Mouse (Mus musculus): ENCODE results near the gene Sh3yl1.
A peak's percentile ranks its signal among the peaks of the same experiment; 100 is the strongest.

The Sh3yl1 gene

DNA sequence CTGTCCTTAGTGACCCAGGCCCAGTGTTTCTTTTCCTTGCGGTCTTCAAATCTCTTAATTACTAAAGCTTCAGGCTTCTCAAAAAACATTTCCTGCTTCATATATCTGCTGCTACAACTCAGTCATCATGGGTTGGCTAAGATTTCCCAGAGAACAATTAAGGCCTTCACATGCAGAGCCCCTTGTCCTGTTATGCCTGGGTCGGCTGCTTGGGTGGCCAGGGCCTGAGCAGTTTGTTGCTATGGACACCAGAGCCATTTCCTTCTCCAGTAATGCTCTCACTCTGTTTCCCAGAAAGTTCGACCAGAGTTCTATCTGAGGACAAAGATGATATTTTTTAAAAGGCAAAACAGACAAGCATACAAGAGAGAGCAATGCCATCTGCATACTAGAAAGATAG is 32.7 kb downstream of the Sh3yl1 start:
- DNase-seq (ENCODE audit: low spot score) = peak; percentile 3

DNA sequence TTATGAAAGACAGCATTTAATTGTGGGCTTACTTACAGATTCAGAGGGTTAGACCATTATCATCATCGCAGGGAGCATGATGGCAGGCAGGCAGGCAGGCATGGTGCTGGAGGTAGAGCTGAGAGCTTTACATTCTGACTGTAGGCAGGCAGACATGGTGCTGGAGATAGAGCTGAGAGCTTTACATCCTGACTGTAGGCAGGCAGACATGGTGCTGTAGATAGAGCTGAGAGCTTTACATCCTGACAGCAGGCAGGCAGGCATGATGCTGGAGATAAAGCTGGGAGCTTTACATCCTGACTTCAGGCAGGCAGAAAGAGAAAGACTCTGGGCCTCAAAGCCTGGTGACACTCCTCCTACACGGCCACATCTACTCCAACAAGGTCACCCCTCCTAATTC is 59.2 kb downstream of the Sh3yl1 start:
- DNase-seq (ENCODE audit: low spot score) = no peak

DNA sequence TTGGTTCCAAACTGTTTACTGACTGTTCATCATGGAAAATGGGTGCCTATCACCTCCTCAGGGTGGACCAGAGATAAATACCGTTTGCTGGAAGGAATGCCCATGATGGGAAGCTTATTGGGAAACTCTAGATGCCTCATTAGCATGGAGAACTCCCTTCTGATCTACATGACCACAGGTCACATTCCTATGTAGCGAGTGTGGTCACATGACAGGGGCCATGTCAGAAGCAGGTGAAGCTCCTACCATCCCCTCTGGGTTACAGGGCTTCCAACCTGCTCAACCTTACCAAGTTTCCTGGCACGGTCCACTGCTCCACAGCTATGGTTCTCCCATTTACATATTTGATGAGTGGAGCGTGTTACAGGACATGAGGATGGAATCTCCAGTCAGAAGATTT is 92.3 kb downstream of the Sh3yl1 start:
- DNase-seq (ENCODE audit: low spot score) = no peak

DNA sequence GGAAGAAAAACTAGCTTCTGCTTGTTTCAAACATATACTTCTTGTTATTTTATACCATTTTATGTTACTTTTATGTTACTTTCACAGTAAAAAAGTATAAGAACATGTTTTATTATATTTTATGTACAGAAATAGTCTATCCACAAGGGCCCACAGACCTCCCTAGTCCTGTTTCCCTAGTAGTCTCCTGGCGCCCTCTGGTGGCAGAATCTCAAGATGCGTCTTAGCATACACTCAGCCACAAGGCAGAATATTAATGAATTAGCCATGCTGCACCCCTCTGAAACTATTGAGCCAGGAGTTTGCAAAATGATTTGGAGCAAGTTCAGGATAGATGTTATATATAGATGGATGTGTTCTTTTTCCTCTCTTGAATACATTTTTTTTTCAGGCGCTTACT is 93.5 kb downstream of the Sh3yl1 start:
- DNase-seq (ENCODE audit: low spot score) = peak; percentile 88

DNA sequence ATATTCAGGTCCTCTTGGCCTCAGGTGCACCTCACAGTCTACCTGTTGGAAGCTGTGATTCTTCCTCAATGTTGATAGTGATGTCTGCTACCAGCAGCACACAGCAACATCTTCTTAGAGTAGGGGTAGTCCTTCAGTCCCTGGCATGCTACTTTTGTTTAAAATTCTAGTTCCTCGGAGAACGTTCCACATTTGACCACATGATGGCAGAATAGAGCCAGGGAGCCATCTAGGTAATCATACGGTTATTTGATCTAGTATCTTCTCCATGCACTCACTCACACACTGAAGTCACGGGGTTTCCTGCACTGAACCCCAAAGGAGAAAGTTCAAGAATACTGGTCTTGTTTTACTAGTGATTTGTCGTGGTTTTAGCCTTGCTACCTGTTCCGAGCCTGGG is 96.7 kb downstream of the Sh3yl1 start:
- DNase-seq (ENCODE audit: low spot score) = peak; percentile 68

Data from retina, embryonic 14.5 days (tissue).